Mouse (Mus musculus): Measurements from ENCODE around the gene Pcf11. TPM values are rescaled to one million over a fixed set of nuclear protein-coding genes. Genes with fewer than 3 reads are reported as not detected.
A peak's percentile ranks its signal among the peaks of the same experiment; 100 is the strongest.

Gene Pcf11
- 22.0 and 23.3 TPM in 2 replicates for polyA plus RNA-seq (2014; fragmentation: Nextera tagmentation; extraction: Ambion mirVana)

- H3K27me3 ChIP-seq (ENCODE audit: control insufficient read depth, insufficient read depth, low read length): no peaks in the 10 kb centered on the region
- peak within 1 kb of the TSS; percentile 96 for H3K27ac ChIP-seq (replicated peaks; ENCODE audit: low read depth, low read length)
- H3K4me3 ChIP-seq (ENCODE audit: low read depth, low read length): peak within 1 kb of the TSS; percentile 95
- H3K9me3 ChIP-seq (ENCODE audit: control insufficient read depth, low read length): no peaks in the 10 kb centered on the region
- ATAC-seq (ENCODE audit: insufficient number of reproducible peaks, low FRiP score, low TSS enrichment, low read depth): peak; percentile 98
- peak; percentile 95 for DNase-seq (ENCODE audit: low spot score)
- H3K36me3 ChIP-seq (ENCODE audit: control insufficient read depth, insufficient read depth, low read length): peaks cover 2% of the 10 kb centered on the region; the same call in 1 of the 2 replicates
- H3K4me2 ChIP-seq (ENCODE audit: low read depth, severe bottlenecking): peak within 1 kb of the TSS; percentile 67
- H3K9ac ChIP-seq (ENCODE audit: low read length): peak within 1 kb of the TSS; percentile 97
- under 1% methylated on average over 88 of the region's 88 CpGs for WGBS
- peaks cover 5% of the 10 kb centered on the region; the same call in 1 of the 2 replicates for H3K4me1 ChIP-seq (ENCODE audit: control insufficient read depth, insufficient read depth, low read length)
Measured at GRCm38 (mm10) chr7:92669507-92670471, at the start of gene Pcf11. Gene Pcf11 (minus strand): TSS chr7:92669934.

DNA sequence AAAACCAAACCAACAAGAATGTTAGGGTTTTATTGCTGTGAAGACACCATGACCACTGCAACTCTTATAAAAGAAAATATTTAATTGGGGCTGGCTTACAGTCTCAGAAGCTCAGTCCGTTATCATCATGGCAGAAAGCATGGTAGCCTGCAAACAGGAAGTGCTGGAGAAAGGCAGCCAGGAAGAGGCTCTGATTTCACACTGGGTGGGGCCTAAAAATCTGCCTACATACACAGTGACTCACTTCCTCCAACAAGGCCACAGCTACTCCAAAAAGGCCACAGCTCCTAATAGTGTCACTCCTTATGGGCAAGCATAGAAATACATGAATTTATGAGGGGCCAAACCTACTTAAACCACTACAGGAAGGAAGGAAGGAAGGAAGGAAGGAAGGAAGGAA, 45.3 kb upstream of the Pcf11 start:
- DNase-seq (ENCODE audit: low spot score) (no peak), ATAC-seq (ENCODE audit: insufficient number of reproducible peaks, low FRiP score, low TSS enrichment, low read depth) (no peak)
- H3K27ac ChIP-seq (replicated peaks; ENCODE audit: low read depth, low read length): no peak overlapping the region
- H3K36me3 ChIP-seq (ENCODE audit: control insufficient read depth, insufficient read depth, low read length): no peaks in the 10 kb centered on the region
- H3K9me3 ChIP-seq (ENCODE audit: control insufficient read depth, low read length): no peaks in the 10 kb centered on the region
- 80% methylated on average over 1 of the region's 1 CpGs for WGBS
- H3K27me3 ChIP-seq (ENCODE audit: control insufficient read depth, insufficient read depth, low read length): no peaks in the 10 kb centered on the region
- H3K9ac ChIP-seq (ENCODE audit: low read length): no peak overlapping the region
- H3K4me2 ChIP-seq (ENCODE audit: low read depth, severe bottlenecking): no peak overlapping the region
- no peaks in the 10 kb centered on the region for H3K4me1 ChIP-seq (ENCODE audit: control insufficient read depth, insufficient read depth, low read length)
- H3K4me3 ChIP-seq (ENCODE audit: low read depth, low read length): no peak overlapping the region

DNA sequence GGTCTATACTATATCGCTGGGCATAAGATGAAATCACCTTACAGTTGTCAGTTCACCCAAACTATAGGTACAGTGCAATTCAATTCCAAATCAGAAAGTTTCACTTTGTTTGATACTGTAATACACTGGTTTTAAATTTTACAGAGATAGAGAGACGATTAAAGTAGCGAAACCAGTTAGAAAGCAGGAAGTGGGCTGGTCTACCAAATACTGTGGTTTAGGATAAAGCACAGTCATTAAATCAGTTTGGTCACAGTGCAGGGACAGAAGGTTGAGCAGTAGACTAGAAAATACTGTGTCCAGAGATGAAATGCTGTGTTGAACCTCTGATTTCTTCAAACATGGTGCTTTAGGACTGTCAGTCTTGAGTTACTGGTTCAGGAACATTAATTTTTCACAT, 41.9 kb upstream of the Pcf11 start:
- Histone ChIP-seq H3K27me3 (ENCODE audit: control insufficient read depth, insufficient read depth, low read length) (no peaks in the 10 kb centered on the region), H3K27ac (replicated peaks; ENCODE audit: low read depth, low read length) (no peak overlapping the region), H3K9me3 (ENCODE audit: control insufficient read depth, low read length) (no peaks in the 10 kb centered on the region), H3K4me3 (ENCODE audit: low read depth, low read length) (no peak overlapping the region), H3K4me1 (ENCODE audit: control insufficient read depth, insufficient read depth, low read length) (no peaks in the 10 kb centered on the region), H3K9ac (ENCODE audit: low read length) (no peak overlapping the region), H3K36me3 (ENCODE audit: control insufficient read depth, insufficient read depth, low read length) (no peaks in the 10 kb centered on the region), H3K4me2 (ENCODE audit: low read depth, severe bottlenecking) (no peak overlapping the region)
- DNase-seq (ENCODE audit: low spot score) (no peak), ATAC-seq (ENCODE audit: insufficient number of reproducible peaks, low FRiP score, low TSS enrichment, low read depth) (no peak)
- 83% methylated on average over 3 of the region's 3 CpGs for WGBS

DNA sequence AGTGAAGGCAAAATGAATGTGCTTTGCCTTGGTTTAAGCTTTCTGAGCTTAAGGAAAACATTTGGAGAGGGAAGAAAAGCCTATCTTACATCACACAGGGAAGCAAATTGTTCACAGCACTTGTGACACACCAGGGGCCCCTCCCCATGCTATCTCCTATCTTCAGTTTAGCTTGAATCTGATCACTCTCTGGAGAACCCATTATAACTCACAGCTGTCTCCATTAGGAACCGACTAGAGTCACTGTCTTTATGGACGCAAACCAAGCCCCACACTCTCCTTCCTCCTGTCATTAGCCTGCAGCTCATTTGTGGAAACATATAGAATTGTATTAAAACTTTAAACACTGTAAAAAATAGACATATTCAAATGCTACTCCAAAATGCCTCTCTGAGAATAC, 39.8 kb upstream of the Pcf11 start:
- Histone ChIP-seq H3K9ac (ENCODE audit: low read length) (no peak overlapping the region), H3K36me3 (ENCODE audit: control insufficient read depth, insufficient read depth, low read length) (no peaks in the 10 kb centered on the region), H3K9me3 (ENCODE audit: control insufficient read depth, low read length) (no peaks in the 10 kb centered on the region), H3K4me2 (ENCODE audit: low read depth, severe bottlenecking) (no peak overlapping the region), H3K27ac (replicated peaks; ENCODE audit: low read depth, low read length) (no peak overlapping the region), H3K4me1 (ENCODE audit: control insufficient read depth, insufficient read depth, low read length) (no peaks in the 10 kb centered on the region), H3K4me3 (ENCODE audit: low read depth, low read length) (no peak overlapping the region), H3K27me3 (ENCODE audit: control insufficient read depth, insufficient read depth, low read length) (no peaks in the 10 kb centered on the region)
- DNase-seq (ENCODE audit: low spot score): no peak
- WGBS: 52% methylated on average over 2 of the region's 2 CpGs
- ATAC-seq (ENCODE audit: insufficient number of reproducible peaks, low FRiP score, low TSS enrichment, low read depth): no peak

DNA sequence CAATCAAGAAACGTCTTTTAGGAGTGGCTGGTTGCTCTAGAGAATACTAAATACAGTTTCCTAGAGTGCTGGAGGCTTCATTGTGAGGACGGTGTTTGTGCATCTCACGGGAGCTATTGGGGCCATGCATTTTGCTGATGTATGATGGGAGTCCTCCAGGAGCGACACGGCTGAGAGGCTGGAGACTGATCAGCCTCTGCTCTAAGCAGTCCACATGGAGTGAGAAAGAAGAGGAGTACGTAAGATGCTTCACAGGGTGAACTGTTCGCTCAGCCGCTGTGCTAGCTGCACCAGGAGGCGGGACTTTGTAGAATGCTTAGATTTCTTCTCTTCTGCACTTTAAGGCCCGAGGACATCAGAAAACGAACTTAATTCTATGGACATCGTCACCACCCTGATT, 37.0 kb upstream of the Pcf11 start:
- no peaks in the 10 kb centered on the region for H3K27me3 ChIP-seq (ENCODE audit: control insufficient read depth, insufficient read depth, low read length)
- H3K9ac ChIP-seq (ENCODE audit: low read length): no peak overlapping the region
- WGBS: 77% methylated on average over 12 of the region's 12 CpGs

GRCm38 (mm10) chr7:92705534-92705933, 35.8 kb upstream of the Pcf11 start:
- ATAC-seq (ENCODE audit: insufficient number of reproducible peaks, low FRiP score, low TSS enrichment, low read depth): no peak
- no peaks in the 10 kb centered on the region for H3K4me1 ChIP-seq (ENCODE audit: control insufficient read depth, insufficient read depth, low read length)
- WGBS: 68% methylated on average over 2 of the region's 2 CpGs

More for the DNA sequence above, 37.0 kb upstream of the Pcf11 start:
- DNase-seq (ENCODE audit: low spot score) (no peak), ATAC-seq (ENCODE audit: insufficient number of reproducible peaks, low FRiP score, low TSS enrichment, low read depth) (no peak)
- H3K4me3 ChIP-seq (ENCODE audit: low read depth, low read length): no peak overlapping the region
- H3K4me1 ChIP-seq (ENCODE audit: control insufficient read depth, insufficient read depth, low read length): no peaks in the 10 kb centered on the region
- H3K27ac ChIP-seq (replicated peaks; ENCODE audit: low read depth, low read length): no peak overlapping the region
- H3K36me3 ChIP-seq (ENCODE audit: control insufficient read depth, insufficient read depth, low read length): no peaks in the 10 kb centered on the region
- H3K4me2 ChIP-seq (ENCODE audit: low read depth, severe bottlenecking): no peak overlapping the region
- no peaks in the 10 kb centered on the region for H3K9me3 ChIP-seq (ENCODE audit: control insufficient read depth, low read length)

GRCm38 (mm10) chr7:92703661-92704060, 33.9 kb upstream of the Pcf11 start:
- ATAC-seq (ENCODE audit: insufficient number of reproducible peaks, low FRiP score, low TSS enrichment, low read depth) (no peak), DNase-seq (ENCODE audit: low spot score) (no peak)
- Histone ChIP-seq H3K4me2 (ENCODE audit: low read depth, severe bottlenecking) (no peak overlapping the region), H3K9ac (ENCODE audit: low read length) (no peak overlapping the region), H3K4me3 (ENCODE audit: low read depth, low read length) (no peak overlapping the region), H3K27me3 (ENCODE audit: control insufficient read depth, insufficient read depth, low read length) (no peaks in the 10 kb centered on the region), H3K27ac (replicated peaks; ENCODE audit: low read depth, low read length) (no peak overlapping the region), H3K36me3 (ENCODE audit: control insufficient read depth, insufficient read depth, low read length) (no peaks in the 10 kb centered on the region), H3K9me3 (ENCODE audit: control insufficient read depth, low read length) (no peaks in the 10 kb centered on the region), H3K4me1 (ENCODE audit: control insufficient read depth, insufficient read depth, low read length) (no peaks in the 10 kb centered on the region)
- WGBS: 83% methylated on average over 1 of the region's 1 CpGs

More at GRCm38 (mm10) chr7:92705534-92705933, 35.8 kb upstream of the Pcf11 start:
- no peak for DNase-seq (ENCODE audit: low spot score)
- Histone ChIP-seq H3K9ac (ENCODE audit: low read length) (no peak overlapping the region), H3K27ac (replicated peaks; ENCODE audit: low read depth, low read length) (no peak overlapping the region), H3K36me3 (ENCODE audit: control insufficient read depth, insufficient read depth, low read length) (no peaks in the 10 kb centered on the region), H3K4me3 (ENCODE audit: low read depth, low read length) (no peak overlapping the region), H3K27me3 (ENCODE audit: control insufficient read depth, insufficient read depth, low read length) (no peaks in the 10 kb centered on the region), H3K9me3 (ENCODE audit: control insufficient read depth, low read length) (no peaks in the 10 kb centered on the region), H3K4me2 (ENCODE audit: low read depth, severe bottlenecking) (no peak overlapping the region)

GRCm38 (mm10) chr7:92698770-92699169, 29.0 kb upstream of the Pcf11 start:
- H3K27ac ChIP-seq (replicated peaks; ENCODE audit: low read depth, low read length): no peak overlapping the region
- no peaks in the 10 kb centered on the region for H3K9me3 ChIP-seq (ENCODE audit: control insufficient read depth, low read length)
- H3K9ac ChIP-seq (ENCODE audit: low read length): no peak overlapping the region
- H3K27me3 ChIP-seq (ENCODE audit: control insufficient read depth, insufficient read depth, low read length): no peaks in the 10 kb centered on the region
- ATAC-seq (ENCODE audit: insufficient number of reproducible peaks, low FRiP score, low TSS enrichment, low read depth) (no peak), DNase-seq (ENCODE audit: low spot score) (no peak)
- H3K4me2 ChIP-seq (ENCODE audit: low read depth, severe bottlenecking): no peak overlapping the region
- no peaks in the 10 kb centered on the region for H3K36me3 ChIP-seq (ENCODE audit: control insufficient read depth, insufficient read depth, low read length)
- no peak overlapping the region for H3K4me3 ChIP-seq (ENCODE audit: low read depth, low read length)
- H3K4me1 ChIP-seq (ENCODE audit: control insufficient read depth, insufficient read depth, low read length): no peaks in the 10 kb centered on the region
- 86% methylated on average over 5 of the region's 5 CpGs for WGBS
